Mouse (Mus musculus): ENCODE results near the gene Rnf5.

Rnf5 gene

GRCm38 (mm10) chr17:34632261-34632691 lies 28.8 kb upstream of the Rnf5 start:
- DNase-seq (ENCODE audit: low spot score), result peak; percentile 63

- no peak for DNase-seq (ENCODE audit: low spot score)
Observed at GRCm38 (mm10) chr17:34631647-34632046, 28.2 kb upstream of the Rnf5 start.

- DNase-seq (ENCODE audit: low spot score), result no peak
Observed at GRCm38 (mm10) chr17:34630761-34631301, 27.3 kb upstream of the Rnf5 start.

GRCm38 (mm10) chr17:34629796-34630603 lies 26.5 kb upstream of the Rnf5 start:
- DNase-seq (ENCODE audit: low spot score), result no peak

- DNase-seq (ENCODE audit: low spot score), result no peak
Observed at GRCm38 (mm10) chr17:34629221-34629751, 25.8 kb upstream of the Rnf5 start, which contains the start of gene Prrt1. Prrt1 (plus strand) TSS chr17:34629533.

- DNase-seq (ENCODE audit: low spot score), result no peak
Observed at GRCm38 (mm10) chr17:34628644-34628967, 25.1 kb upstream of the Rnf5 start.

GRCm38 (mm10) chr17:34627943-34628643 lies 24.6 kb upstream of the Rnf5 start, which contains the start of gene Ppt2:
Ppt2 (minus strand) TSS chr17:34628510.
- DNase-seq (ENCODE audit: low spot score), result peak; percentile 42

GRCm38 (mm10) chr17:34627093-34627942 lies 23.8 kb upstream of the Rnf5 start:
- peak; percentile 64 for DNase-seq (ENCODE audit: low spot score)

- DNase-seq (ENCODE audit: low spot score), result no peak
Observed at GRCm38 (mm10) chr17:34626773-34627092, 23.2 kb upstream of the Rnf5 start.

- no peak for DNase-seq (ENCODE audit: low spot score)
Observed at GRCm38 (mm10) chr17:34626062-34626772, 22.7 kb upstream of the Rnf5 start.

GRCm38 (mm10) chr17:34624981-34625380 lies 21.5 kb upstream of the Rnf5 start:
- no peak for DNase-seq (ENCODE audit: low spot score)

GRCm38 (mm10) chr17:34623161-34623560 lies 19.7 kb upstream of the Rnf5 start:
- DNase-seq (ENCODE audit: low spot score), result no peak

- no peak for DNase-seq (ENCODE audit: low spot score)
Observed at GRCm38 (mm10) chr17:34621006-34621405, 17.5 kb upstream of the Rnf5 start.

GRCm38 (mm10) chr17:34618999-34619398 lies 15.5 kb upstream of the Rnf5 start:
- DNase-seq (ENCODE audit: low spot score), result no peak

GRCm38 (mm10) chr17:34615871-34616270 lies 12.4 kb upstream of the Rnf5 start, which contains the start of gene Egfl8:
Egfl8 (minus strand) TSS chr17:34615971.
- no peak for DNase-seq (ENCODE audit: low spot score)

GRCm38 (mm10) chr17:34613830-34614229 lies 10.3 kb upstream of the Rnf5 start:
- no peak for DNase-seq (ENCODE audit: low spot score)

GRCm38 (mm10) chr17:34613054-34613645 lies 9.7 kb upstream of the Rnf5 start:
- no peak for DNase-seq (ENCODE audit: low spot score)

GRCm38 (mm10) chr17:34611050-34611449 lies 7.6 kb upstream of the Rnf5 start:
- DNase-seq (ENCODE audit: low spot score), result no peak

GRCm38 (mm10) chr17:34607997-34608396 lies 4.5 kb upstream of the Rnf5 start:
- DNase-seq (ENCODE audit: low spot score), result no peak

- DNase-seq (ENCODE audit: low spot score), result no peak
Observed at GRCm38 (mm10) chr17:34606186-34607039, 2.9 kb upstream of the Rnf5 start.
